Mouse (Mus musculus): ENCODE data around the gene Pde1a.

Gene Pde1a

DNA sequence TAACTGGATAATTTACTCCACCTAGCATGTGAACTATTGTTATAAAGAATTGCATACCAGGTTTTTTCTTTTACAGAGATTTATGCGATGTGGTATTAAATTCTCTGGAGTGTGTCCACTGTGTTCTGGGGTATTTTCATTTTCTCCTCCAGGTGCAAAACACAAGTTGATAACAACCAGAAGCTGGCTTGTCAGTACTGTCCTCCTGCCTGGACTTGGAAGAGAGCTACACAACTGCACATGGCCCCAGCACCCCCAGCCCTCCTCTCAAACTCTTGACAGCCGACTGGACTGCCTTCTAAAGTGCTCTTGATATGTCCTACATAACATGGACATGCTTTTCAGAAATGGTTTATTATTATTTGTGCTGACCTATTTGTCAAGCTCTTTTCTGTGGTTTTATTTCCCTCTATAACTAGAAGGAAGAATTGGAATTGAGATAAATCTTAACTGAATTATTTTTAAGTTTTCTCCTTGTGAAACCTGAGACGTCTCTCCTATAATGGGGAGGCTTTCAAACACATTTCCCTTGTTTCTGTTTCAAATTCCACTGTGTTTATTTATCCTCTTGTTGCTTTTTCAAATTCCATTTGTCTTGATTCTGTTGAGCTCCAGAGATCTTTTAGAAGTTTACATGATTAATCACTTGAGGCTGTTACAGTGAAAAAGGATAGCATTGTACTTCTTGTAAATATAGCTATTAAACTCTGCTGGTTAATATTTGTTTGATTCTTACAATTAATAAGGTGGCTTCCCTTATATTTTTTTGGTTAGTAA is 313.4 kb downstream of the Pde1a start:
- DNase-seq (ENCODE audit: low spot score): no peak

DNA sequence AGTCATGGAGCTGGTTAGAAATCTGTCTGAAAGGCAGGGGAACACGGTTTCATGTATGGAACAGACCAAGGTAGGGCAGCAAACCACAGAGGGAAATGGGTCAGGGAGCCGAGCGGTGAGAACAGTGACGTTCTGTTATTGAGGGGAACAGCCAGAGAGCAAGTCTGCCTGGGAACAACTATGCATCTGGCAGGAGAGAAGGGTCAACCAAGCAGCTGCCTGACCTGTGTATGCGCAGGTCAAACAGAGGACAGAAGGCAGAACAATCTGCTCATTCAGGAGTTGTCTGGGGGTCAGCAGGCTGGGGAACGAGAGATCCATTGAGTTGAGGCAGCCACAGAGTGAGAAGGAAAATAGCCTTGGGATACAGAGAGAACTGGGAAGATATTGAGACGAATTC is 330.6 kb downstream of the Pde1a start:
- no peak for DNase-seq (ENCODE audit: low spot score)

DNA sequence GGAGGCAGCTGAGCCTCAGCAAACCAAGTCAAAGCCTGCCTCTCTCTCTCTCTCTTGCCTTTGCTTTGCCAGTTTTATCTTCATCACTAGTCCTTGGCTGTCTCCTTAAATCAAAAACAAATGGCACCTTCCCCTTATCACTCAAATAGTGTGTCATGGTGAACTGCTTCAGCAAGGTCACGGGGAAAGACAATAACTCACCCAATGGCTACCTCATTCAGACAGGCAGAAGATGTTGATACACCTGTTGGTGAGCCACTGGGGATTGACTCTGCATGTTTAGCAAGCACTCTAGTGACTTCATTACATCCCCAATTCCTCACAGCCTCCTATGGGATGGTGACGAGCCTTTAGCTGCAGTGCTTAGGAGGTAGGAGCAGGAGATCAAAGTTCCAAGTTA is 331.8 kb downstream of the Pde1a start:
- no peak for DNase-seq (ENCODE audit: low spot score)

DNA sequence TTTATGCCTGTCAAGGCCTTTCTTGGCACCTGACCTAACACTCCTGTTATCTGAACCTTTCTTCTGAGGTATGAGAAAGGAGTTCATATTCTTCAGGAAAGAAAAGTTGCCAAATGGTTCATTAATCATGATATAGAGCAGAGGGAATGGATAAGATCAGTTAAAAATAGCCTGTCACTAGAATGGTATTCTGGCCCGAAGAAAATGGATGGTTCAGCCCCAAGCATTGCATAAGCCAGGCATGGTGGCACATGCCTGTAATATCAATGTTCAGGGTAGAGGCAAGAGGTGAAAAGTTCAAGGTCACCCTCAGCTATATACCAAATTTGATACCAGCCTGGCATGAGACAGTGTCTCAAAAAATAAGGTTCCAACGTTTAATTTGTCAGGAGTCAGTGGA is 336.1 kb downstream of the Pde1a start:
- no peak for DNase-seq (ENCODE audit: low spot score)

DNA sequence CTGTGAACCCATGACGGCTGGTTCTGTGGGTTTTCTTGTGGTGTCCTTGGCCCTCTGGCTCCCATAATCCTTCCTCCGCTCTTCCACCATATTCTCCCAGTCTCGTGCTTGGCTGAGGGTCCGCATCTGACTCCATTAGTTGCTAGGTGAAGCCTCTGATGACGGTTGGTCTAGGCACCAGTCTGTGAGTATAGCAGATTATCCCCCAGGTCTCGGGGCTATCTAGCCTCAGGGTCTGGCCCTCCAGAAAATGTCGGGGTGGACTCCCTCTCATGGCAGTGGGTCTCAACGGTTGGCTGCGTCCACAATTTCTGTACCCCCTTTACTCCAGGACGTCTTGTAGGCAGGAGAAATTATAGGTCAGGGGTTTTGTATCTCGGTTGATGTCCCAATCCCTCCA is 342.8 kb downstream of the Pde1a start:
- DNase-seq (ENCODE audit: low spot score): no peak

DNA sequence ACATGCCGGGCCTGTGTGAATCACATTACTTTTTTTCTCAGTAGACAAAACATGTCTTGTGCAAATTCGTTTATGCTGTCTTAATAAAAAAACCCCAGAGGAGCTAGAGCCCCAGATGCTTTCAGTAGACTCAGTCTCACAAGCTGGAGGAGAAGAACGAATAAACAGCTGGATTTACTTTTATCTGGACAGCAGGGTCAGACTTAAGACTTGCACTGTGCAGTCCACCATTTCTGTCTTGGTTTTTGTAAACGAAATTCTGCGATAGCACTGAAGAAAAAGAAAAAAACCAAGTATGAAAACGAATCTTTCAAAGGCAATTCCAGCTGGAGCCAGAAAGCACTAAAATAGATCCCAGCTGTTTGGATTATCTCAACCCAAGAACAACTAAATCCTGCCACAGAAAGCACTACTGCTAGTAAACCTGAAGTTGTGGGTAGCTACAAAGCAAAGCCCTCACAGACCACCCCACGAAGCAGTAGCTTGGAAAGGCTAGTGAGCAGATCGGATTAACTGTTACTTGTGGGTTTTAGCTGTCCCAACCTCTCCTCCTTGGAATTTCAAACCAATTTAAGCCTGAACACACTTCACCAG is 343.6 kb downstream of the Pde1a start:
- DNase-seq (ENCODE audit: low spot score): no peak

Data from ovary, postnatal 14 days (tissue).